Mouse (Mus musculus) midbrain, postnatal 0 days (tissue): ENCODE results near the gene Hist1h2af. TPM values are rescaled to one million over a fixed set of nuclear protein-coding genes. Genes with fewer than 3 reads are reported as not detected.

Experiments
- ATAC-seq: fragments of 200-750 bp; cut with Nextera tagmentation; 2 replicates; pipeline ENCODE4 v1.8.0; 2017; ENCODE audit warnings: moderate number of reproducible peaks, mild to moderate bottlenecking, moderate TSS enrichment, moderate library complexity; ENCODE audit not compliant: low FRiP score
- DNase-seq: peaks from one replicate; pipeline ENCODE4 v3.0.0-alpha.2; 2015; ENCODE audit warnings: low spot score
- H3K27ac ChIP-seq: fragments of 300-500 bp; sonication (generic); 2 replicates; pipeline ENCODE4 v1.5.1; 2014; ENCODE audit warnings: low read depth, mild to moderate bottlenecking, low read length, mixed read lengths
- H3K27me3 ChIP-seq: fragments of 300-500 bp; sonication (generic); 2 replicates; pipeline ENCODE4 v1.6.1; 2014; ENCODE audit warnings: low read length, control low read depth, mixed read lengths; ENCODE audit not compliant: insufficient read depth
- H3K36me3 ChIP-seq: fragments of 300-500 bp; sonication (generic); 2 replicates; pipeline ENCODE4 v1.6.1; 2014; ENCODE audit warnings: low read length, control low read depth, mixed read lengths; ENCODE audit not compliant: insufficient read depth
- H3K4me1 ChIP-seq: fragments of 300-500 bp; sonication (generic); 2 replicates; pipeline ENCODE4 v1.6.1; 2014; ENCODE audit warnings: mild to moderate bottlenecking, control low read depth, antibody characterized with exemption, low read length, mixed read lengths; ENCODE audit not compliant: insufficient read depth
- H3K4me2 ChIP-seq: fragments of 300-500 bp; sonication (generic); 2 replicates; pipeline ENCODE4 v1.6.1; 2014; ENCODE audit warnings: low read depth, mild to moderate bottlenecking, low read length, mixed read lengths; ENCODE audit not compliant: poor library complexity, severe bottlenecking
- H3K4me3 ChIP-seq: fragments of 300-500 bp; sonication (generic); 2 replicates; pipeline ENCODE4 v1.5.1; 2014; ENCODE audit warnings: low read depth, mild to moderate bottlenecking, low read length, moderate library complexity
- H3K9ac ChIP-seq: fragments of 300-500 bp; sonication (generic); replicated peaks from 2 replicates; pipeline ENCODE4 v1.6.1; 2014; ENCODE audit warnings: mild to moderate bottlenecking, low read length, moderate library complexity, mixed read lengths; ENCODE audit not compliant: poor library complexity, severe bottlenecking
- H3K9me3 ChIP-seq: fragments of 300-500 bp; sonication (generic); 2 replicates; pipeline ENCODE4 v1.6.1; 2016; ENCODE audit warnings: low read length, control low read depth
- CTCF ChIP-seq: IDR thresholded peaks from 2 replicates; pipeline ENCODE4 v1.5.1; 2016; ENCODE audit warnings: antibody characterized with exemption, mild to moderate bottlenecking
- WGBS: fragments of 180-500 bp; shearing (Covaris S2); extraction: QIAGEN DNeasy Blood & Tissue Kit; methylation state at CpG from one replicate; pipeline ENCODE4 v1.1.7; 2014; 5-methylcytosine and 5-hydroxymethylcytosine counted together
- polyA plus RNA-seq: library from polyadenylated mRNA; unstranded; fragments of >200 nt; fragmentation: Nextera tagmentation; extraction: Ambion mirVana; gene quantifications from 2 replicates; pipeline ENCODE4 v1.2.1, GENCODE M21; 2015
- total RNA-seq: library from RNA; depleted of rRNA; stranded (reverse); fragments of >200 nt; gene quantifications from 2 replicates; pipeline ENCODE4 v1.2.3, GENCODE M21; 2014

Gene Hist1h2af
- total and polyA plus RNA-seq, 2 experiments from 2014 or later = 0.54 to 293 TPM

DNA sequence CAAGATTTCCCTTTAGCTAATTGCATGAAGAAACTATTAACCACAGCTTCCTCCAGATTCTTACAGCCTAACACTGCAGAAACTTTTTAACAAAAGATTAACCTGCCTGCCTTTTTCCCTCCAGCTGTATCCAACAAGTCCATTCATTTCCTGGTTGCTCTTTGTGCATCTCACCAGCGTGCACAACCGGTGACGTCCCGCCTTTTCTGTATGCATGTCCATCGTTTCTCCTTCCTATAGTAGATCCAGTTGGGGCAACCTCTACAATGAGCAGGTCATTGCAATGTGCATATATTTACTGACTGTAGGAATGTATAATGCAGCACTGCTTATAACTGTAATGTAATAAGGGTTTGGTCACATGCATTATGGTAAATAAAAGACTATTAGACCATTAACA is 9.7 kb upstream of the Hist1h2af start:
- H3K27me3 ChIP-seq = no peaks in the 10 kb centered on the region
- 51% methylated on average over 5 of the region's 5 CpGs for WGBS
- ATAC-seq (no peak), DNase-seq (no peak)
- no peak overlapping the region for H3K4me3 ChIP-seq
- no peak for TF ChIP-seq CTCF
- no peak overlapping the region for H3K9ac ChIP-seq
- H3K4me1 ChIP-seq = no peaks in the 10 kb centered on the region; the same call in 1 of the 2 replicates
- no peaks in the 10 kb centered on the region for H3K9me3 ChIP-seq
- H3K27ac ChIP-seq = no peak overlapping the region
- no peaks in the 10 kb centered on the region for H3K36me3 ChIP-seq
- H3K4me2 ChIP-seq = no peak overlapping the region

DNA sequence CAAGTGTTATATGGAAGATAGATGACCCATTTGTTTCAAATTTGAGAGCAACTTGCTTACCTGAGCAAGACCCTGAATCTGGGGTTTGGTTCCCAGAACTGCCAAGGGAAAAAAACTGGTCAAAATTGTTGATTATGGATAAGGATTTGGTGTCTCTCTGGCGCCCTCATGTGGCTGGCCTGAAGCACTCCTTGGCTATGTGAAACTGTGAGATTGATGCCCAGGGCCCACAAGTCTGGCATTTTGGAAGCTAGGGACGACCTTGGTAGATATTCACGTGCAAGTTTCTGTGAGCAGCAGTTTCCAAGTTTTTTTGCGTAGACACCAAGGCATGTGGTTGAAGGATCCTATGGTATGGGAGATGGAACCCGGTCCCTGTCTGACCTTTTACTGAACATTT is 9.1 kb upstream of the Hist1h2af start:
- no peaks in the 10 kb centered on the region for H3K9me3 ChIP-seq
- H3K36me3 ChIP-seq = no peaks in the 10 kb centered on the region
- ATAC-seq (no peak), DNase-seq (peak; percentile 89)
- WGBS = 9% methylated on average over 5 of the region's 5 CpGs
- H3K27me3 ChIP-seq = no peaks in the 10 kb centered on the region
- 0 out of 2 replicates have a peak overlapping the region, but pooled peaks have one; percentile 0 for H3K4me2 ChIP-seq
- H3K27ac ChIP-seq = no peak overlapping the region
- H3K4me1 ChIP-seq = no peaks in the 10 kb centered on the region; the same call in 1 of the 2 replicates
- TF ChIP-seq CTCF = peak; percentile 91
- peak overlapping the region; percentile 10; the same call in 1 of the 2 replicates for H3K4me3 ChIP-seq
- no peak overlapping the region for H3K9ac ChIP-seq

DNA sequence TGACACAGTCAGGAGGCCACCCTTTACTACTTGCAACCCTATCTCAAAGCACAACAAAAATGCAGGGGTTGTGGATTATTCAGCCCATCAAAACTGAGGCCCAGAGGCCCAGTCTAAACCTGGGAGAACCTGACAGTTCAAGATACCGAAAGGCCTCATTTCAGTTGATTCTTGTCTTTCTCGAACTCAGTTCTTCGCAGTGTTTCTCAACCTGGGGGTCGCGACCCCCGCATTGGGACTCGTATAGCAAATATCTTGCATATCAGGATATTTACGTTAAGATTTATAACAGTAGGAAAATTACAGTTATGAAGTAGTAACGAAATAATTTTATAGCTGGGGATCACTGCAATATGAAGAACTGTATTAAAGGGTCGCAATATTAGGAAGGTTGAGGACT is 7.8 kb upstream of the Hist1h2af start:
- Histone ChIP-seq H3K4me2 (peak overlapping the region; percentile 54), H3K9me3 (no peaks in the 10 kb centered on the region), H3K27ac (no peak overlapping the region), H3K9ac (no peak overlapping the region), H3K4me3 (peak overlapping the region; percentile 41), H3K36me3 (no peaks in the 10 kb centered on the region), H3K4me1 (no peaks in the 10 kb centered on the region; the same call in 1 of the 2 replicates), H3K27me3 (no peaks in the 10 kb centered on the region)
- TF ChIP-seq CTCF = no peak
- WGBS = 2% methylated on average over 10 of the region's 10 CpGs
- DNase-seq (no peak), ATAC-seq (no peak)

DNA sequence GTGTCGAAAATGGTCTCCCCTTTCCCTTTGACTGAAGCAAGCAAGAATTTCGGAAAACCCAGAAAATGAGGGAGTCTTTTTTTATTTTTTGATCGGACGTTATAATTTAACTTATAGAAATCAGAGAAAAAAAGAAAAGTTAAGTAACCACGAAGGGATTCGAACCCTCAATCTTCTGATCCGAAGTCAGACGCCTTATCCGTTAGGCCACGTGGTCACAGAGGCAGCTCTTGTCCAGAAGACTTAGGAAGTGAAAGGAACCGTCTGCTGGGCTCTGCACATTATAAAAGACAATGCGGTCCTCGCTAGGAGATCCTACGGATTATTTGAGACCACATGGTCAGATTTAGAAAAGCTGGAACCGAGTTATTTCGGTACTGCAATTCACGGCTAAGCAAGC is 7.4 kb upstream of the Hist1h2af start:
- ATAC-seq = peak; percentile 54
- H3K9ac ChIP-seq = 0 out of 2 replicates have a peak overlapping the region, but pooled peaks have one; percentile 15
- peak overlapping the region; percentile 41 for H3K4me3 ChIP-seq
- under 1% methylated on average over 17 of the region's 17 CpGs for WGBS
- no peaks in the 10 kb centered on the region for H3K36me3 ChIP-seq
- no peaks in the 10 kb centered on the region; the same call in 1 of the 2 replicates for H3K4me1 ChIP-seq
- no peaks in the 10 kb centered on the region for H3K27me3 ChIP-seq
- H3K4me2 ChIP-seq = peak overlapping the region; percentile 54
- peak; percentile 96 for DNase-seq
- H3K9me3 ChIP-seq = no peaks in the 10 kb centered on the region
- no peak overlapping the region for H3K27ac ChIP-seq
- no peak for TF ChIP-seq CTCF

DNA sequence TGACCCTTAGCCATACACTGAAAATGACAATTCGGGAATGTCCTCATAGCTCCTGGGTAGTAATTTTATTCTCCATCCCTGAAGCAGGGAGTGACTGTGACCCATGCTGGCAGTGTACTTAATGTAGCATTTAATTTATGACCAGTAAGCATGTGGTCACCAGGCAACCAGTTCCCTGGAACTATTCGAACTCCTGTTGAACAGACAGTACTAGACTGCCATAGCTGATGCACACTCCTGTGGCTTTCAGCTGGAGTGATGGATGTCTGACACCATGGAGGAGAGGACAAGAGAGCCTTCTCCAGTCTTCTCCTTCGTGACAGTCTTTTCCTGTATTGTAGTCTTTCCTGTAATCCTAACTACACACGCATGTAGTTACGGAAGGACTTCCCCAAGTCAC is 4.7 kb upstream of the Hist1h2af start:
- 80% methylated on average over 5 of the region's 5 CpGs for WGBS
- Histone ChIP-seq H3K27ac (no peak overlapping the region), H3K9me3 (no peaks in the 10 kb centered on the region), H3K4me1 (peaks cover 7% of the 10 kb centered on the region; the same call in 1 of the 2 replicates), H3K4me3 (no peak overlapping the region), H3K9ac (no peak overlapping the region), H3K4me2 (no peak overlapping the region), H3K36me3 (no peaks in the 10 kb centered on the region), H3K27me3 (no peaks in the 10 kb centered on the region)
- ATAC-seq = no peak
- TF ChIP-seq CTCF = no peak
- no peak for DNase-seq

DNA sequence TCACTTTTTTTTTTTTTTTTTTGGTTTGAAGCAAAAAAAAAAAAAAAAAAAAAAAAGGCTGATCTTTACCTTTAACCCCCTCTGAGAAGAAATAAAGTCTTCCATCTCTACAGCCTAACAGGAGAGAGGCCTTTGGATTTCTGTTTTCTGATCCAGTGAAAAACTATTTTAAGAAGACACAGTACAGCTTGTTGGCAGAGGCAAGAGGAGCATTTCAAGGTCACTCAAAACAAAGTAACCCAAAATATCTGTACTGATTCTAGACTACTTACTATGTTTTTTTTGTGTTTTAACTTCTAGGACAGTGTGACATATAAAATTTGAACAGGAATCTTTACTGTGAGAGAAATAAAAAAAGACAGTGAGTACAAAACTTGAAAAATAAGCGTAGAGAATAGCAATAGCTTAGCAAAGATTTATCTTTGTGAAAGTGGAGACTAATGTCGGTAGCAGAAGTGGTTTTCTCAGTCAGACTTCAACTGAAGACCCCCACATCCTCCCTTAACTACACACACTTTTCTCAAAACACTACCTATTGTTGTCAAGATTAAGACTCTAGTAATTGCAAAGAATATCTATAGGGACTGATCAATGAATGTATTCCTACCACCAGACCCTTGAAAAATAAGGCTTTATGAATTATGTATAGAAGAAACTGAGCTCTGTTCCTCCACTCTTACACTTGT is 4.1 kb upstream of the Hist1h2af start:
- ATAC-seq = no peak
- WGBS = 24% methylated on average over 2 of the region's 2 CpGs

More for the DNA sequence above, 4.1 kb upstream of the Hist1h2af start:
- Histone ChIP-seq H3K36me3 (no peaks in the 10 kb centered on the region), H3K4me2 (peak overlapping the region; percentile 58), H3K4me3 (peak overlapping the region; percentile 52), H3K9me3 (no peaks in the 10 kb centered on the region), H3K9ac (no peak overlapping the region), H3K27ac (no peak overlapping the region), H3K27me3 (no peaks in the 10 kb centered on the region), H3K4me1 (peaks cover 10% of the 10 kb centered on the region)
- TF ChIP-seq CTCF = no peak
- no peak for DNase-seq
